Mouse (Mus musculus) limb, embryonic 11.5 days (tissue): ENCODE data around the gene Ttc21b. TPM values are rescaled to one million over a fixed set of nuclear protein-coding genes. Genes with fewer than 3 reads are reported as not detected.

Experiments
- ATAC-seq: fragments of 200-750 bp; cut with Nextera tagmentation; 2 replicates; pipeline ENCODE4 v1.8.0; 2017; ENCODE audit warnings: low read depth; ENCODE audit not compliant: insufficient number of reproducible peaks, low FRiP score, low TSS enrichment
- DNase-seq: peaks from one replicate; pipeline ENCODE4 v3.0.0-alpha.2; 2015; ENCODE audit warnings: low spot score
- H3K27ac ChIP-seq: fragments of 300-500 bp; sonication (generic); replicated peaks from 2 replicates; pipeline ENCODE4 v1.5.1; 2014; ENCODE audit warnings: low read depth, mild to moderate bottlenecking, low read length
- H3K27me3 ChIP-seq: fragments of 300-500 bp; sonication (generic); 2 replicates; pipeline ENCODE4 v1.6.1; 2014; ENCODE audit warnings: mild to moderate bottlenecking, low read length, mixed read lengths; ENCODE audit not compliant: control insufficient read depth, insufficient read depth
- H3K36me3 ChIP-seq: fragments of 300-500 bp; sonication (generic); 2 replicates; pipeline ENCODE4 v1.6.1; 2014; ENCODE audit warnings: mild to moderate bottlenecking, low read length, moderate library complexity, mixed read lengths; ENCODE audit not compliant: control insufficient read depth, insufficient read depth
- H3K4me1 ChIP-seq: fragments of 300-500 bp; sonication (generic); 2 replicates; pipeline ENCODE4 v1.6.1; 2014; ENCODE audit warnings: low read length, mixed read lengths; ENCODE audit not compliant: control insufficient read depth, insufficient read depth
- H3K4me2 ChIP-seq: fragments of 300-500 bp; sonication (generic); 2 replicates; pipeline ENCODE4 v1.6.1; 2014; ENCODE audit warnings: low read depth, mild to moderate bottlenecking, moderate library complexity; ENCODE audit not compliant: severe bottlenecking
- H3K4me3 ChIP-seq: fragments of 300-500 bp; sonication (generic); 2 replicates; pipeline ENCODE4 v1.5.1; 2014; ENCODE audit warnings: low read depth, low read length
- H3K9ac ChIP-seq: fragments of 300-500 bp; sonication (generic); 2 replicates; pipeline ENCODE4 v1.6.1; 2014; ENCODE audit warnings: mild to moderate bottlenecking, low read length
- H3K9me3 ChIP-seq: fragments of 300-500 bp; sonication (generic); 2 replicates; pipeline ENCODE4 v1.6.1; 2016; ENCODE audit warnings: low read length; ENCODE audit not compliant: control insufficient read depth
- WGBS: fragments of 180-500 bp; shearing (Covaris S2); extraction: QIAGEN DNeasy Blood & Tissue Kit; methylation state at CpG from one replicate; pipeline ENCODE4 v1.1.7; 2014; 5-methylcytosine and 5-hydroxymethylcytosine counted together
- polyA plus RNA-seq: library from polyadenylated mRNA; unstranded; fragments of >200 nt; fragmentation: Nextera tagmentation; extraction: Ambion mirVana; gene quantifications from 2 replicates; pipeline ENCODE4 v1.2.1, GENCODE M21; 2014

The Ttc21b gene
- polyA plus RNA-seq, 1 experiment from 2014 or later: 14.6 TPM

GRCm38 (mm10) chr2:66158140-66158915 lies 98.1 kb downstream of the Ttc21b start:
- no peak overlapping the region for H3K9ac ChIP-seq
- no peak overlapping the region for H3K4me2 ChIP-seq
- H3K9me3 ChIP-seq: no peaks in the 10 kb centered on the region
- no peak overlapping the region for H3K4me3 ChIP-seq
- DNase-seq: no peak
- no peak overlapping the region for H3K27ac ChIP-seq
- no peaks in the 10 kb centered on the region for H3K27me3 ChIP-seq
- WGBS: 62% methylated on average over 7 of the region's 7 CpGs
- no peak for ATAC-seq
- H3K4me1 ChIP-seq: no peaks in the 10 kb centered on the region
- no peaks in the 10 kb centered on the region for H3K36me3 ChIP-seq

DNA sequence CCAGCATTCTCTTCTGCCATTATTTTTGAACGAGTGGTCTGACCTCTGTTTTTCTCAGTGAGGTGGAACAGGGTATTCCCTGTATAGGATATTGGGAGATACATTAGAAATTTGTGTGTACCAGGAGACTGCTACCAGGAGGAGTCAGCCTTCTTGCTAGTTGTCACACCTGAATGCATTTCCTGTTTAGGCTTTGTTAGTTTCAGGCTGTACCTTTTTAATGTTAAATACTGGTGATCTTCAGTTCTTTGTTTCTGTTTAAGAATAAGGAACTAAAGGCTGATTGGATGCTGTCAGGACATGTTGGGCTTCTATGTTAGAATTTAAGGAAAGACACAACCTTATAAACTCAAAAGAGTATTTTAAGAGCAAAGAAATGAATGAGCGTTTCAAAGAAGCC lies 105.0 kb downstream of the Ttc21b start:
- no peaks in the 10 kb centered on the region for H3K9me3 ChIP-seq
- ATAC-seq (no peak), DNase-seq (no peak)
- no peaks in the 10 kb centered on the region for H3K27me3 ChIP-seq
- H3K36me3 ChIP-seq: no peaks in the 10 kb centered on the region
- WGBS: 80% methylated on average over 2 of the region's 2 CpGs
- no peaks in the 10 kb centered on the region for H3K4me1 ChIP-seq
- no peak overlapping the region for H3K4me3 ChIP-seq
- no peak overlapping the region for H3K9ac ChIP-seq
- H3K27ac ChIP-seq: no peak overlapping the region
- no peak overlapping the region for H3K4me2 ChIP-seq

DNA sequence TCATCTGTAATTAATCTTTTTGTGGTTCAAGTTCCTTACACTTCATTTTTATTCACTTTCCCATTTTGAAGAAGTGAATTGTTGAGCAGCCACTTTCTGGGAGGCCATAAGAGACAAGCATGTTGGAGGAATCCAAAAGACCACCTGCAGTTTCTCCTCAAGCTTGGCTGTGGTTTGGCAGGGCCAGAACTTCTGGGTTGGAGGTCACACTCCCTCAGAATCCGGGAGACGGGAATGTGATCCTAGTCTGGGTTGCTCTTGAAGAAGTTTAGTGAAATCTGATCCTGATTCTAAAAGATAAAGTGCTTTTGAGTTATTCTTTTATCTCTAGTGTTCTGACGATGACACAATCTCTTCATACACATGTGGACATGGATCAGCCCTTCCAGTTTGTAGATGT lies 105.9 kb downstream of the Ttc21b start:
- Histone ChIP-seq H3K4me3 (no peak overlapping the region), H3K4me2 (no peak overlapping the region), H3K36me3 (no peaks in the 10 kb centered on the region), H3K27ac (no peak overlapping the region), H3K4me1 (no peaks in the 10 kb centered on the region), H3K27me3 (no peaks in the 10 kb centered on the region), H3K9me3 (no peaks in the 10 kb centered on the region), H3K9ac (no peak overlapping the region)
- DNase-seq: no peak
- WGBS: 58% methylated on average over 3 of the region's 3 CpGs
- ATAC-seq: no peak

- H3K27me3 ChIP-seq: no peaks in the 10 kb centered on the region
- H3K4me1 ChIP-seq: no peaks in the 10 kb centered on the region
- H3K9me3 ChIP-seq: no peaks in the 10 kb centered on the region
- no peak overlapping the region for H3K27ac ChIP-seq
- H3K9ac ChIP-seq: no peak overlapping the region
- WGBS: 80% methylated on average over 10 of the region's 10 CpGs
- DNase-seq: no peak
- no peaks in the 10 kb centered on the region for H3K36me3 ChIP-seq
- no peak overlapping the region for H3K4me2 ChIP-seq
- no peak overlapping the region for H3K4me3 ChIP-seq
- ATAC-seq: no peak
Observed at GRCm38 (mm10) chr2:66148654-66149230, 107.7 kb downstream of the Ttc21b start.

- Histone ChIP-seq H3K4me1 (no peaks in the 10 kb centered on the region), H3K36me3 (no peaks in the 10 kb centered on the region), H3K4me3 (no peak overlapping the region), H3K27me3 (no peaks in the 10 kb centered on the region), H3K9ac (no peak overlapping the region), H3K27ac (no peak overlapping the region), H3K4me2 (no peak overlapping the region), H3K9me3 (no peaks in the 10 kb centered on the region)
- DNase-seq (no peak), ATAC-seq (no peak)
- WGBS: 50% methylated on average over 4 of the region's 4 CpGs
Observed at GRCm38 (mm10) chr2:66146473-66146872, 109.9 kb downstream of the Ttc21b start.

DNA sequence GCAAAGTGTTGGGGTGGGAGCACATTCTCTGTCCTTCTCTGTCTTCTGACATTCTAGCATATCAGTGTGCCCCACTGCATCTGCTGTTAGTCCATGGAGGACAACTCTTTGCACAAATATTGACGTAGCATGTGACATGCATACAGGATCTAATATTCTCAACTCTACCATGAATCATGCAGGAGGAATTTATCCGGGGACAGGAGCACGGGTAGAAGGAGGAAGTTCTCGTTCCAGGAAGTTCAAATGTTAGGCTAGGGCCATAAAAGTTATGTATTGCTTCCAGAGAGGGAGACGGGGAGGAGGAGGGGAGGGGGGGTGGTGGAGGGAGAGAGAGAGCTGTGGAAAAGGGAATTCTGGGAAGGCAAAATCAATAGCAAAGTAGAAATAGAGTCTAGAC lies 111.6 kb downstream of the Ttc21b start:
- DNase-seq (no peak), ATAC-seq (no peak)
- Histone ChIP-seq H3K9ac (no peak overlapping the region), H3K4me2 (no peak overlapping the region), H3K4me3 (no peak overlapping the region), H3K27me3 (no peaks in the 10 kb centered on the region), H3K4me1 (no peaks in the 10 kb centered on the region), H3K9me3 (no peaks in the 10 kb centered on the region), H3K27ac (no peak overlapping the region), H3K36me3 (no peaks in the 10 kb centered on the region)
- 14% methylated on average over 5 of the region's 5 CpGs for WGBS

DNA sequence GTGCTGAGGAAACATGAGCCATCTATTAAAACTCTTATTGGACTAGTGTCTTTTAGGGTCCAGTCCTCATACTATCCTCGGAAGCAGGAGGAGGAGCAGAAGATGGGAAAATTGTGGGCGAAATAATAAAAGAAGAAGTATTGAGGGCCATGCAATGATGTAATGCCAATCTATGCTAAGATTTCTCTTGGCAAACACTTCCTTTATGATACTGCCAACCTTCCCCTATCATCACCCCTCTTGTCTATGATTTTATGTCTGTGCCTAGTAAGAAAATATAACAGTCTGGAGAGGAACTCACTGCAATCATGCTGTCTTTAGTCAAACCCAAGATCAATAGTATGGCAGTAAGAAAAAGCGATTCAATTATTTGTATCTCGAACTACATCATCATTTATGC lies 113.1 kb downstream of the Ttc21b start:
- no peak overlapping the region for H3K4me2 ChIP-seq
- 96% methylated on average over 4 of the region's 4 CpGs for WGBS

DNA sequence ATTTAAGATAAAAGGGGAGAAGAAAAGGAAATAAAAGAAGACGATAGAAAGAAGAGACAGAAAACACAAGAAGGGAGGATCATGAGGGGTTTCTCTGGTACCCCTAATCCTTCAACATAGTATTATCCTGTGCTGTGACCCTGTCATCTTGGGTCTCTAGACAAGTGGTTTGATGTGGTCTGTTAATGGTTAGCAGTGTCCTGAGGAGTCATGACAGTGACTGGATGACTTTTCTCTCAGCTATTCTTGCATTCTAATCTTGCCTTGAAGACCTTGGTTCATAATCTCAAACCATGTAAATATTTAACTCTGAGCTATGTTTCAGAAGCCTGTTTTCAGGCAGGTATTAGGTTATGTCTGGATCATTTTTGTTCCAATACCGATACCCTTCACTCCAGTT lies 113.7 kb downstream of the Ttc21b start:
- no peak overlapping the region for H3K4me2 ChIP-seq
- DNase-seq: no peak
- no peaks in the 10 kb centered on the region for H3K27me3 ChIP-seq
- WGBS: 88% methylated on average over 2 of the region's 2 CpGs
- no peak overlapping the region for H3K4me3 ChIP-seq
- H3K9ac ChIP-seq: no peak overlapping the region
- H3K27ac ChIP-seq: no peak overlapping the region
- H3K4me1 ChIP-seq: no peaks in the 10 kb centered on the region
- H3K9me3 ChIP-seq: no peaks in the 10 kb centered on the region
- no peaks in the 10 kb centered on the region for H3K36me3 ChIP-seq
- ATAC-seq: no peak

More for the DNA sequence above, 113.1 kb downstream of the Ttc21b start:
- no peak overlapping the region for H3K4me3 ChIP-seq
- H3K4me1 ChIP-seq: no peaks in the 10 kb centered on the region
- H3K9ac ChIP-seq: no peak overlapping the region
- no peaks in the 10 kb centered on the region for H3K27me3 ChIP-seq
- H3K27ac ChIP-seq: no peak overlapping the region
- H3K9me3 ChIP-seq: no peaks in the 10 kb centered on the region
- DNase-seq: no peak
- H3K36me3 ChIP-seq: no peaks in the 10 kb centered on the region
- no peak for ATAC-seq
